Mouse (Mus musculus): ENCODE data around the gene Twf2. TPM values are rescaled to one million over a fixed set of nuclear protein-coding genes. Genes with fewer than 3 reads are reported as not detected.
"Not testable (repeated sequence)": the region's sequence is repeated elsewhere in the genome, so short reads cannot be mapped to it uniquely, and the experiment has no call there.

Twf2 gene
- total and polyA plus RNA-seq, 3 experiments, result 66.8 to 101 TPM; not detected in 1

DNA sequence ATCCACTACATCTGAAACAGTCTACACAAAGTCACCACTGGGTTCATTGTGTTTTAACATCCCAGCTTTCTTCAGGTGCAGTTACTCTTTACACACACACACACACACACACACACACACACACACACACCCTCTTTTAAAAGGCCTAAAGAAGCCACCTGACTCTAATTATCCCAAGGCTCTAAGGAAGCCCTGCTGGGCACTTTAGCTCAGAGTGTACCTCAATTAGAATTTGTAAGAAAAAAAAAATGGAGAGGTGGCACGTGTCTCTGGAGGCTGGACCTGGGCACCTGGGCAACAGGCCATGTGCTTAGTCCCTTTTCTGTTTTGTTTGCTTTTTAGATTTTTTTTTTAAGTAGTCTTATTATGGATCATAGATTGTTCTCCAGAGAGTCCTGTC is 35.2 kb upstream of the Twf2 start:
- peaks cover 6 to 12% of the 10 kb centered on the region in 2 experiments for H3K4me1 ChIP-seq (ENCODE audit: control insufficient read depth in 1 of 2, insufficient read depth in 2 of 2, low read length in 2 of 2)
- TF ChIP-seq TBP (IDR thresholded peaks at IDR 0.05; ENCODE audit: low read depth, low read length) (no peak), SIN3A (IDR thresholded peaks at IDR 0.05; ENCODE audit: low read length) (no peak), ETS1 (IDR thresholded peaks at IDR 0.05; ENCODE audit: low read depth, low read length) (no peak), UBTF (IDR thresholded peaks at IDR 0.05; ENCODE audit: borderline replicate concordance, insufficient read depth, low read depth, low read length) (no peak), CHD2 (IDR thresholded peaks at IDR 0.05; ENCODE audit: low read length) (no peak), TAL1 (IDR thresholded peaks at IDR 0.05; ENCODE audit: low read length) (no peak), MYC (IDR thresholded peaks at IDR 0.05; ENCODE audit: low read depth, low read length) (no peak), GABPA (IDR thresholded peaks at IDR 0.05; ENCODE audit: low read depth, low read length) (no peak), ZKSCAN1 (IDR thresholded peaks at IDR 0.05; ENCODE audit: low read depth, low read length) (no peak), TCF12 (IDR thresholded peaks at IDR 0.05; ENCODE audit: low read depth, low read length) (no peak), EP300 (IDR thresholded peaks at IDR 0.05; ENCODE audit: low read depth in 1 of 2, low read length in 2 of 2) (no peak), MAX (IDR thresholded peaks at IDR 0.05; ENCODE audit: low read length) (no peak), POLR2AphosphoS5 (IDR thresholded peaks at IDR 0.05; ENCODE audit: borderline replicate concordance, low read depth, low read length) (no peak), POLR2AphosphoS2 (IDR thresholded peaks at IDR 0.05; ENCODE audit: low read length) (no peak)
- no peak overlapping the region for H3K27ac ChIP-seq (ENCODE audit: control insufficient read depth, low read depth, low read length)
- no peaks in the 10 kb centered on the region for H3K9me3 ChIP-seq (replicated peaks; ENCODE audit: insufficient read depth, low read length)
- H3K79me2 ChIP-seq (ENCODE audit: control insufficient read depth, insufficient read depth, low read length, poor library complexity), result peaks cover 18% of the 10 kb centered on the region
- peaks cover 0 to 5% of the 10 kb centered on the region in 2 experiments; a peak in 3 of 4 replicates for H3K36me3 ChIP-seq (ENCODE audit: control insufficient read depth in 1 of 2, insufficient read depth in 2 of 2, low read length in 2 of 2)
- H3K4me3 ChIP-seq (ENCODE audit: control insufficient read depth in 1 of 2, insufficient read depth in 1 of 2, low read depth in 2 of 2, low read length in 2 of 2), result no peak overlapping the region
- DNase-seq (ENCODE audit: low read depth, low spot score), result no peak
- H3K27me3 ChIP-seq (ENCODE audit: control insufficient read depth in 1 of 2, insufficient read depth in 2 of 2, low read length in 2 of 2), result no peaks in the 10 kb centered on the region
- no peak overlapping the region for H3K9ac ChIP-seq (ENCODE audit: control insufficient read depth, low read depth, low read length, poor library complexity, severe bottlenecking)

DNA sequence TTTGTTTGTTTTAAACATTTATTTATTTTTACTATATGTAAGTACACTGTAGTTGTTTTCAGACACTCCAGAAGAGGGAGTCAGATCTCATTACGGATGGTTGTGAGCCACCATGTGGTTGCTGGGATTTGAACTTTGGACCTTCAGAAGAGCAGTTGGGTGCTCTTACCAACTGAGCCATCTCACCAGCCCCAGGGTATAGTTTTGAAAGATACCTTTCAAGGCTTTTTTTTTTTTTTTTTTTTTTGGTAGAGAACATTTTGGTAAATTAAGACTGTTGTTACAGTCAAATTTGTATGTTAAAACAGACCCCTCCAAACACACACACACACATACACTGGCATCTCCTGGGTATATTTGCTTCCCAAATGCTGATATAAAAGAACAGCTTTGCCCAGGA is 33.9 kb upstream of the Twf2 start:
- not testable (repeated sequence) for H3K9ac ChIP-seq (ENCODE audit: control insufficient read depth, low read depth, low read length, poor library complexity, severe bottlenecking); H3K27ac ChIP-seq (ENCODE audit: control insufficient read depth, low read depth, low read length); DNase-seq (ENCODE audit: low read depth, low spot score); H3K9me3 ChIP-seq (replicated peaks; ENCODE audit: insufficient read depth, low read length); H3K27me3 ChIP-seq (ENCODE audit: control insufficient read depth in 1 of 2, insufficient read depth in 2 of 2, low read length in 2 of 2); H3K4me3 ChIP-seq (ENCODE audit: control insufficient read depth in 1 of 2, insufficient read depth in 1 of 2, low read depth in 2 of 2, low read length in 2 of 2)
- Histone ChIP-seq H3K4me1 (ENCODE audit: control insufficient read depth in 1 of 2, insufficient read depth in 2 of 2, low read length in 2 of 2) (peaks cover 12 to 22% of the 10 kb centered on the region in 2 experiments), H3K36me3 (ENCODE audit: control insufficient read depth in 1 of 2, insufficient read depth in 2 of 2, low read length in 2 of 2) (peaks cover 2 to 17% of the 10 kb centered on the region in 2 experiments; a peak in 3 of 4 replicates), H3K79me2 (ENCODE audit: control insufficient read depth, insufficient read depth, low read length, poor library complexity) (peaks cover 30% of the 10 kb centered on the region)
- TF ChIP-seq TBP (IDR thresholded peaks at IDR 0.05; ENCODE audit: low read depth, low read length), result peak; percentile 86

GRCm38 (mm10) chr9:106169917-106170316 is 33.0 kb upstream of the Twf2 start:
- no peaks in the 10 kb centered on the region for H3K9me3 ChIP-seq (replicated peaks; ENCODE audit: insufficient read depth, low read length)
- DNase-seq (ENCODE audit: low read depth, low spot score), result no peak
- no peak for TF ChIP-seq TAL1 (IDR thresholded peaks at IDR 0.05; ENCODE audit: low read length)
- no peak for TF ChIP-seq SMC3 (IDR thresholded peaks at IDR 0.05; ENCODE audit: low read depth, low read length)
- TF ChIP-seq CTCF (IDR thresholded peaks at IDR 0.05 in 2 of 3, conservative IDR thresholded peaks at IDR 0.05 in 1 of 3; ENCODE audit: control insufficient read depth in 1 of 3, insufficient read depth in 1 of 3, low read depth in 2 of 3, low read length in 3 of 3, poor library complexity in 1 of 3, severe bottlenecking in 1 of 3), result no peak
- no peak for TF ChIP-seq NRF1 (IDR thresholded peaks at IDR 0.05; ENCODE audit: insufficient read depth, low read depth, low read length, poor library complexity, severe bottlenecking)
- no peak for TF ChIP-seq POLR2AphosphoS2 (IDR thresholded peaks at IDR 0.05; ENCODE audit: low read length)
- TF ChIP-seq RCOR1 (IDR thresholded peaks at IDR 0.05; ENCODE audit: low read depth, low read length), result 0 out of 2 replicates have a peak, but pooled peaks have one; percentile 12
- H3K79me2 ChIP-seq (ENCODE audit: control insufficient read depth, insufficient read depth, low read length, poor library complexity), result peaks cover 37% of the 10 kb centered on the region
- no peak overlapping the region; a peak in 2 of 4 replicates for H3K4me3 ChIP-seq (ENCODE audit: control insufficient read depth in 1 of 2, insufficient read depth in 1 of 2, low read depth in 2 of 2, low read length in 2 of 2)
- H3K36me3 ChIP-seq (ENCODE audit: control insufficient read depth in 1 of 2, insufficient read depth in 2 of 2, low read length in 2 of 2), result peaks cover 2 to 25% of the 10 kb centered on the region in 2 experiments; a peak in 3 of 4 replicates
- H3K4me1 ChIP-seq (ENCODE audit: control insufficient read depth in 1 of 2, insufficient read depth in 2 of 2, low read length in 2 of 2), result peaks cover 19 to 25% of the 10 kb centered on the region in 2 experiments
- H3K27me3 ChIP-seq (ENCODE audit: control insufficient read depth in 1 of 2, insufficient read depth in 2 of 2, low read length in 2 of 2), result no peaks in the 10 kb centered on the region
- no peak overlapping the region for H3K9ac ChIP-seq (ENCODE audit: control insufficient read depth, low read depth, low read length, poor library complexity, severe bottlenecking)
- no peak overlapping the region for H3K27ac ChIP-seq (ENCODE audit: control insufficient read depth, low read depth, low read length)

Measured in MEL (cell line).